Mouse (Mus musculus) liver, embryonic 12.5 days (tissue): ENCODE data around the gene Pak4. TPM values are rescaled to one million over a fixed set of nuclear protein-coding genes. Genes with fewer than 3 reads are reported as not detected.
"Not testable (repeated sequence)": the region's sequence is repeated elsewhere in the genome, so short reads cannot be mapped to it uniquely, and the experiment has no call there.

ENCODE experiments used
- ATAC-seq: fragments of 200-750 bp; cut with Nextera tagmentation; 2 replicates; pipeline ENCODE4 v1.8.0; 2017; ENCODE audit warnings: moderate number of reproducible peaks, mild to moderate bottlenecking, moderate library complexity
- H3K27ac ChIP-seq: fragments of 300-500 bp; sonication (generic); 2 replicates; pipeline ENCODE4 v1.5.1; 2016; ENCODE audit warnings: mild to moderate bottlenecking
- H3K27me3 ChIP-seq: fragments of 300-500 bp; sonication (generic); replicated peaks from 2 replicates; pipeline ENCODE4 v1.6.1; 2016; ENCODE audit warnings: mild to moderate bottlenecking, moderate library complexity
- H3K36me3 ChIP-seq: fragments of 300-500 bp; sonication (generic); 2 replicates; pipeline ENCODE4 v1.6.1; 2016; ENCODE audit warnings: mild to moderate bottlenecking, moderate library complexity
- H3K4me1 ChIP-seq: fragments of 300-500 bp; sonication (generic); 2 replicates; pipeline ENCODE4 v1.6.1; 2016
- H3K4me2 ChIP-seq: fragments of 300-500 bp; sonication (generic); 2 replicates; pipeline ENCODE4 v1.6.1; 2016; ENCODE audit warnings: mild to moderate bottlenecking, moderate library complexity
- H3K4me3 ChIP-seq: fragments of 300-500 bp; sonication (generic); 2 replicates; pipeline ENCODE4 v1.5.1; 2016; ENCODE audit warnings: mild to moderate bottlenecking, moderate library complexity
- H3K9ac ChIP-seq: fragments of 300-500 bp; sonication (generic); 2 replicates; pipeline ENCODE4 v1.6.1; 2016; ENCODE audit warnings: mild to moderate bottlenecking, moderate library complexity
- H3K9me3 ChIP-seq: fragments of 300-500 bp; sonication (generic); replicated peaks from 2 replicates; pipeline ENCODE4 v1.6.1; 2016; ENCODE audit warnings: mild to moderate bottlenecking, moderate library complexity
- WGBS: fragments of 180-500 bp; shearing (Covaris S2); methylation state at CpG from one replicate; pipeline ENCODE4 v1.1.7; 2016; ENCODE audit not compliant: insufficient replicate concordance; 5-methylcytosine and 5-hydroxymethylcytosine counted together
- microRNA-seq: library from miRNA; unstranded; fragments of <30 nt; microRNA quantifications from one replicate; pipeline ENCODE4, GENCODE M21; 2017
- polyA plus RNA-seq: library from polyadenylated mRNA; unstranded; fragments of >200 nt; fragmentation: Nextera tagmentation; extraction: Ambion mirVana; gene quantifications from 2 replicates; pipeline ENCODE4 v1.2.1, GENCODE M21; 2016

Gene Pak4
- polyA plus RNA-seq, 1 experiment from 2014 or later: 24.6 TPM

GRCm38 (mm10) chr7:28527922-28528719, 69.9 kb downstream of the Pak4 start:
- ATAC-seq: peak; percentile 59
- H3K27me3 ChIP-seq: no peaks in the 10 kb centered on the region
- peak overlapping the region; percentile 17; the same call in 1 of the 2 replicates for H3K4me2 ChIP-seq
- H3K27ac ChIP-seq: no peak overlapping the region
- 4% methylated on average over 19 of the region's 19 CpGs for WGBS
- H3K9me3 ChIP-seq: no peaks in the 10 kb centered on the region
- H3K4me3 ChIP-seq: no peak overlapping the region
- no peaks in the 10 kb centered on the region for H3K36me3 ChIP-seq
- no peak overlapping the region for H3K9ac ChIP-seq
- peaks cover 8% of the 10 kb centered on the region; the same call in 1 of the 2 replicates for H3K4me1 ChIP-seq

GRCm38 (mm10) chr7:28522536-28522935, 75.4 kb downstream of the Pak4 start, which contains the start of gene Ifnl3:
Ifnl3 (plus strand) TSS chr7:28522836.
- not testable (repeated sequence) for H3K4me2 ChIP-seq, ATAC-seq, H3K36me3 ChIP-seq, H3K9me3 ChIP-seq, H3K27me3 ChIP-seq, H3K4me3 ChIP-seq, H3K4me1 ChIP-seq, H3K27ac ChIP-seq, H3K9ac ChIP-seq
- WGBS: 55% methylated on average over 5 of the region's 6 CpGs

GRCm38 (mm10) chr7:28511441-28511840, 86.5 kb downstream of the Pak4 start:
- WGBS: 54% methylated on average over 8 of the region's 8 CpGs
- Histone ChIP-seq H3K9ac (no peak overlapping the region), H3K9me3 (no peaks in the 10 kb centered on the region), H3K4me2 (no peak overlapping the region), H3K27me3 (no peaks in the 10 kb centered on the region), H3K4me1 (no peaks in the 10 kb centered on the region), H3K27ac (no peak overlapping the region), H3K4me3 (no peak overlapping the region), H3K36me3 (no peaks in the 10 kb centered on the region)
- ATAC-seq: no peak

GRCm38 (mm10) chr7:28510405-28510974, 87.5 kb downstream of the Pak4 start, which contains the start of gene Ifnl2:
Ifnl2 (minus strand) TSS chr7:28510455.
- H3K27me3 ChIP-seq, H3K9me3 ChIP-seq, H3K4me3 ChIP-seq, H3K36me3 ChIP-seq, H3K27ac ChIP-seq, H3K4me1 ChIP-seq, H3K9ac ChIP-seq, H3K4me2 ChIP-seq, ATAC-seq: not testable (repeated sequence)
- 38% methylated on average over 8 of the region's 8 CpGs for WGBS

- H3K4me1 ChIP-seq, H3K27ac ChIP-seq, H3K9me3 ChIP-seq, ATAC-seq, H3K36me3 ChIP-seq, H3K9ac ChIP-seq, H3K27me3 ChIP-seq, H3K4me2 ChIP-seq, H3K4me3 ChIP-seq: not testable (repeated sequence)
- WGBS: 67% methylated on average over 2 of the region's 2 CpGs
These were observed 88.9 kb downstream of the Pak4 start for GRCm38 (mm10) chr7:28509121-28509520.

Small RNA genes within 50 kb of the gene (microRNA-seq; reads per million reads assigned to microRNA genes)
- gene Mir7049: not detected

Other genes with a start within 250 kb of the Pak4 start
- gene Rps16, start 247.5 kb downstream of the Pak4 start, polyA plus RNA-seq: 986 and 994 TPM in 2 replicates
- 13.7 and 14.4 TPM in 2 replicates for gene Plekhg2, start 225.6 kb downstream of the Pak4 start, polyA plus RNA-seq
- gene Zfp36, start 217.9 kb downstream of the Pak4 start, polyA plus RNA-seq: 7.4 and 7.5 TPM in 2 replicates
- 35.1 and 36.8 TPM in 2 replicates for gene Med29, start 205.5 kb downstream of the Pak4 start, polyA plus RNA-seq
- gene Paf1, start 205.2 kb downstream of the Pak4 start, polyA plus RNA-seq: 36.5 and 42.4 TPM in 2 replicates
- gene Gmfg, start 160.7 kb downstream of the Pak4 start, polyA plus RNA-seq: 41.0 and 41.3 TPM in 2 replicates
- gene Lrfn1, start 146.2 kb downstream of the Pak4 start, polyA plus RNA-seq: 1.3 and 1.5 TPM in 2 replicates
- gene Ifnl2, start 87.7 kb downstream of the Pak4 start, polyA plus RNA-seq: not detected in 2 replicates
- gene Ifnl3, start 75.3 kb downstream of the Pak4 start, polyA plus RNA-seq: not detected in 2 replicates
- gene Sycn, start 57.3 kb downstream of the Pak4 start, polyA plus RNA-seq: not detected in 2 replicates
- not detected in 2 replicates for gene Nccrp1, start 50.9 kb downstream of the Pak4 start, polyA plus RNA-seq
- 10.0 and 12.5 TPM in 2 replicates for gene Samd4b, start within 50 bp of the Pak4 start, polyA plus RNA-seq
- gene Acp7, start 33.1 kb upstream of the Pak4 start, polyA plus RNA-seq: not detected in 2 replicates
- gene Fbxo27, start 94.7 kb upstream of the Pak4 start, polyA plus RNA-seq: 0.28 and 0.48 TPM in 2 replicates
- 1.7 and 1.9 TPM in 2 replicates for gene Fbxo17, start 118.6 kb upstream of the Pak4 start, polyA plus RNA-seq
- 122 and 123 TPM in 2 replicates for gene Mrps12, start 143.6 kb upstream of the Pak4 start, polyA plus RNA-seq
- gene Sars2, start 143.8 kb upstream of the Pak4 start, polyA plus RNA-seq: 20.4 and 22.3 TPM in 2 replicates
- gene Ccer2, start 158.0 kb upstream of the Pak4 start, polyA plus RNA-seq: not detected in 2 replicates
- 28.5 and 29.0 TPM in 2 replicates for gene Sirt2, start 168.6 kb upstream of the Pak4 start, polyA plus RNA-seq
- gene Nfkbib, start 169.3 kb upstream of the Pak4 start, polyA plus RNA-seq: 41.6 and 43.1 TPM in 2 replicates
- 14.5 and 16.1 TPM in 2 replicates for gene Rinl, start 190.8 kb upstream of the Pak4 start, polyA plus RNA-seq
- 186 and 188 TPM in 2 replicates for gene Hnrnpl, start 210.4 kb upstream of the Pak4 start, polyA plus RNA-seq
- gene Ech1, start 227.0 kb upstream of the Pak4 start, polyA plus RNA-seq: 72.3 and 73.6 TPM in 2 replicates
- gene Lgals4, start 235.7 kb upstream of the Pak4 start, polyA plus RNA-seq: 2.7 and 3.6 TPM in 2 replicates